Mouse (Mus musculus) embryonic facial prominence, embryonic 11.5 days (tissue): ENCODE data around the gene Kri1. TPM values are rescaled to one million over a fixed set of nuclear protein-coding genes. Genes with fewer than 3 reads are reported as not detected.

ENCODE experiments used
- ATAC-seq: fragments of 200-750 bp; cut with Nextera tagmentation; replicated peaks from 2 replicates; pipeline ENCODE4 v1.8.0; 2017; ENCODE audit warnings: low read depth; ENCODE audit not compliant: insufficient number of reproducible peaks, low FRiP score, low TSS enrichment
- DNase-seq: peaks from one replicate; pipeline ENCODE4 v3.0.0-alpha.2; 2015; ENCODE audit warnings: low spot score
- H3K27ac ChIP-seq: fragments of 300-500 bp; sonication (generic); replicated peaks from 2 replicates; pipeline ENCODE4 v1.5.1; 2014; ENCODE audit warnings: mild to moderate bottlenecking, low read depth, low read length, control low read depth
- H3K27me3 ChIP-seq: fragments of 300-500 bp; sonication (generic); 2 replicates; pipeline ENCODE4 v1.6.1; 2014; ENCODE audit warnings: mild to moderate bottlenecking, low read length, moderate library complexity, mixed read lengths; ENCODE audit not compliant: control insufficient read depth, insufficient read depth
- H3K36me3 ChIP-seq: fragments of 300-500 bp; sonication (generic); replicated peaks from 2 replicates; pipeline ENCODE4 v1.6.1; 2014; ENCODE audit warnings: low read depth, mild to moderate bottlenecking, low read length, moderate library complexity, mixed read lengths; ENCODE audit not compliant: control insufficient read depth, insufficient read depth
- H3K4me1 ChIP-seq: fragments of 300-500 bp; sonication (generic); 2 replicates; pipeline ENCODE4 v1.6.1; 2014; ENCODE audit warnings: low read length, mixed read lengths; ENCODE audit not compliant: control insufficient read depth, insufficient read depth
- H3K4me2 ChIP-seq: fragments of 300-500 bp; sonication (generic); 2 replicates; pipeline ENCODE4 v1.6.1; 2014; ENCODE audit warnings: low read depth, mild to moderate bottlenecking, control low read depth, low read length, moderate library complexity
- H3K4me3 ChIP-seq: fragments of 300-500 bp; sonication (generic); 2 replicates; pipeline ENCODE4 v1.5.1; 2014; ENCODE audit warnings: low read depth, low read length, control low read depth
- H3K9ac ChIP-seq: fragments of 300-500 bp; sonication (generic); replicated peaks from 2 replicates; pipeline ENCODE4 v1.6.1; 2014; ENCODE audit warnings: mild to moderate bottlenecking, control low read depth, low read length
- H3K9me3 ChIP-seq: fragments of 300-500 bp; sonication (generic); replicated peaks from 2 replicates; pipeline ENCODE4 v1.6.1; 2016; ENCODE audit warnings: mild to moderate bottlenecking, low read length, inconsistent platforms, mixed read lengths; ENCODE audit not compliant: control insufficient read depth
- WGBS: fragments of 180-500 bp; shearing (Covaris S2); extraction: QIAGEN DNeasy Blood & Tissue Kit; methylation state at CpG from one replicate; pipeline ENCODE4 v1.1.7; 2014; 5-methylcytosine and 5-hydroxymethylcytosine counted together
- polyA plus RNA-seq: library from polyadenylated mRNA; unstranded; fragments of >200 nt; fragmentation: Nextera tagmentation; extraction: Ambion mirVana; gene quantifications from 2 replicates; pipeline ENCODE4 v1.2.1, GENCODE M21; 2014

The Kri1 gene
- polyA plus RNA-seq, 1 experiment from 2014 or later, result 13.3 TPM

GRCm38 (mm10) chr9:21291022-21291787 lies 3.4 kb upstream of the Kri1 start, which contains the start of gene Cdkn2d:
TSS of gene Cdkn2d (minus strand) at chr9:21291407.
- under 1% methylated on average over 51 of the region's 51 CpGs for WGBS
- Histone ChIP-seq H3K27ac (peak within 1 kb of the TSS; percentile 86), H3K4me2 (peak within 1 kb of the TSS; percentile 68), H3K9ac (peak within 1 kb of the TSS; percentile 85), H3K27me3 (no peaks in the 10 kb centered on the region), H3K4me3 (peak within 1 kb of the TSS; percentile 78), H3K36me3 (no peaks in the 10 kb centered on the region), H3K4me1 (peaks cover 4% of the 10 kb centered on the region; the same call in 1 of the 2 replicates), H3K9me3 (no peaks in the 10 kb centered on the region)
- DNase-seq (peak; percentile 100), ATAC-seq (peak; percentile 98)

- no peaks in the 10 kb centered on the region for H3K27me3 ChIP-seq
- peak; percentile 49 for DNase-seq
- H3K9me3 ChIP-seq, result no peaks in the 10 kb centered on the region
- under 1% methylated on average over 20 of the region's 20 CpGs for WGBS
- H3K9ac ChIP-seq, result peak overlapping the region; percentile 85
- H3K27ac ChIP-seq, result peak overlapping the region; percentile 23; the same call in 1 of the 2 replicates
- H3K4me1 ChIP-seq, result peaks cover 4% of the 10 kb centered on the region; the same call in 1 of the 2 replicates
- peak overlapping the region; percentile 78 for H3K4me3 ChIP-seq
- ATAC-seq, result no peak
- H3K4me2 ChIP-seq, result peak overlapping the region; percentile 68
- H3K36me3 ChIP-seq, result no peaks in the 10 kb centered on the region
These were observed 2.8 kb upstream of the Kri1 start for GRCm38 (mm10) chr9:21290589-21290988.

GRCm38 (mm10) chr9:21289337-21289671 lies 1.5 kb upstream of the Kri1 start:
- Histone ChIP-seq H3K4me1 (peaks cover 4% of the 10 kb centered on the region; the same call in 1 of the 2 replicates), H3K4me2 (no peak overlapping the region), H3K27ac (no peak overlapping the region), H3K4me3 (no peak overlapping the region; the same call in 1 of the 2 replicates), H3K9ac (no peak overlapping the region), H3K36me3 (no peaks in the 10 kb centered on the region; the same call in 1 of the 2 replicates), H3K27me3 (no peaks in the 10 kb centered on the region), H3K9me3 (no peaks in the 10 kb centered on the region)
- DNase-seq (no peak), ATAC-seq (no peak)
- 83% methylated on average over 2 of the region's 2 CpGs for WGBS

GRCm38 (mm10) chr9:21288404-21289336 lies 901 bp upstream of the Kri1 start:
- no peak for ATAC-seq
- H3K27ac ChIP-seq, result peak overlapping the region; percentile 52
- WGBS, result 84% methylated on average over 13 of the region's 13 CpGs

GRCm38 (mm10) chr9:21286753-21287152 lies 1.0 kb downstream of the Kri1 start:
- peaks cover 3% of the 10 kb centered on the region; the same call in 1 of the 2 replicates for H3K36me3 ChIP-seq
- no peaks in the 10 kb centered on the region for H3K9me3 ChIP-seq
- 69% methylated on average over 3 of the region's 3 CpGs for WGBS
- no peak for DNase-seq
- no peak overlapping the region for H3K27ac ChIP-seq
- H3K4me1 ChIP-seq, result peaks cover 4% of the 10 kb centered on the region; the same call in 1 of the 2 replicates
- H3K9ac ChIP-seq, result no peak overlapping the region; the same call in 1 of the 2 replicates
- no peak for ATAC-seq
- peak overlapping the region; percentile 52 for H3K4me3 ChIP-seq
- peak overlapping the region; percentile 71 for H3K4me2 ChIP-seq
- H3K27me3 ChIP-seq, result no peaks in the 10 kb centered on the region

More at GRCm38 (mm10) chr9:21288404-21289336, 901 bp upstream of the Kri1 start:
- Histone ChIP-seq H3K36me3 (no peaks in the 10 kb centered on the region; the same call in 1 of the 2 replicates), H3K4me2 (peak overlapping the region; percentile 53), H3K4me1 (peaks cover 4% of the 10 kb centered on the region; the same call in 1 of the 2 replicates), H3K9ac (peak overlapping the region; percentile 34), H3K27me3 (no peaks in the 10 kb centered on the region), H3K9me3 (no peaks in the 10 kb centered on the region), H3K4me3 (peak overlapping the region; percentile 52)
- DNase-seq, result no peak

- WGBS, result 82% methylated on average over 3 of the region's 3 CpGs
- ATAC-seq, result no peak
- Histone ChIP-seq H3K4me1 (peaks cover 4% of the 10 kb centered on the region; the same call in 1 of the 2 replicates), H3K4me2 (no peak overlapping the region), H3K27me3 (no peaks in the 10 kb centered on the region), H3K4me3 (no peak overlapping the region), H3K36me3 (peaks cover 10% of the 10 kb centered on the region), H3K27ac (no peak overlapping the region), H3K9me3 (no peaks in the 10 kb centered on the region), H3K9ac (no peak overlapping the region)
- no peak for DNase-seq
These were observed 3.8 kb downstream of the Kri1 start for GRCm38 (mm10) chr9:21283994-21284393.

GRCm38 (mm10) chr9:21283591-21283990 lies 4.2 kb downstream of the Kri1 start:
- H3K4me1 ChIP-seq, result peaks cover 4% of the 10 kb centered on the region; the same call in 1 of the 2 replicates
- DNase-seq (no peak), ATAC-seq (no peak)
- no peaks in the 10 kb centered on the region for H3K9me3 ChIP-seq
- no peak overlapping the region for H3K9ac ChIP-seq
- no peak overlapping the region for H3K4me2 ChIP-seq
- no peak overlapping the region for H3K27ac ChIP-seq
- H3K36me3 ChIP-seq, result peaks cover 10% of the 10 kb centered on the region
- H3K27me3 ChIP-seq, result no peaks in the 10 kb centered on the region
- WGBS, result 93% methylated on average over 5 of the region's 5 CpGs
- H3K4me3 ChIP-seq, result no peak overlapping the region
